Mouse (Mus musculus): ENCODE measurements around the gene Acot6. TPM values are rescaled to one million over a fixed set of nuclear protein-coding genes. Genes with fewer than 3 reads are reported as not detected.
"Not testable (repeated sequence)": the region's sequence is repeated elsewhere in the genome, so short reads cannot be mapped to it uniquely, and the experiment has no call there.

Acot6 gene
- 0.75 and 1.0 TPM in 2 replicates for polyA plus RNA-seq (2016; fragmentation: Nextera tagmentation; extraction: Ambion mirVana)

DNA sequence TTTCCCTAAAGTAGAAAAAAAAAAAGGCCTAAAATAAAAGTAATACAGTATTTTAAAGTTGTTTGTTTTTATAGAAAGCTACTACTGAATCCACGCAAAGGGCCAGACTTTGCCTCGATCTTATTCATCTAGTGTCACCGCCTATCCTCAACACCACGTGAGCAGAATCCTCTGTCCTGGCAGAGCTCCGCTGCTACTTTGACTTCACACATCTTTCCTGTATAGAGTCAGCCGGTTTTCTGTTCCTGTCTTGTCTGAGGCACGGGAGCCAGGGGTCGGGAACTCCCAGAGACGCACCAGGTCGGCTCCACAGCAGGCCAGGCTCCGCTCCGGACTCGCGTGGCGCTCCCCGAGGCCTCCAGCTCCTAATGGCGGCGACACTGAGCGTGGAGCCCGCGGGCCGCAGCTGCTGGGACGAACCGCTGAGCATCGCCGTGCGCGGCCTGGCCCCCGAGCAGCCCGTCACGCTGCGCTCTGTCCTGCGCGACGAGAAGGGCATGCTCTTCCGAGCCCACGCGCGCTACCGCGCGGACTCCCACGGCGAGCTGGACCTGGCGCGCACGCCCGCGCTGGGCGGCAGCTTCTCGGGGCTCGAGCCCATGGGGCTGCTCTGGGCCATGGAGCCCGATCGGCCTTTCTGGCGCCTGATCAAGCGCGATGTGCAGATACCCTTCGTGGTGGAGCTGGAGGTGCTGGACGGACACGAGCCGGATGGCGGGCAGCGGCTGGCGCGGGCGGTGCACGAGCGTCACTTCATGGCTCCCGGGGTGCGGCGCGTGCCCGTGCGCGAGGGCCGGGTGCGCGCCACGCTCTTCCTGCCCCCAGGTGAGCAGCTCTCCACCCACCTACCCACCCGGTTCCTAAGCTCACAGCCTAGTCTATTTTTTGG lies at the start of gene Acot6:
Gene Acot6, plus strand, starts transcription at position 51 of the 889 bp plus-strand sequence.
- ATAC-seq (ENCODE audit: low FRiP score, low read depth): peak; percentile 75; the same call in 1 of the 2 replicates
- WGBS: under 1% methylated on average over 79 of the region's 80 CpGs
- Histone ChIP-seq H3K4me3 (peak within 1 kb of the TSS; percentile 51), H3K9ac (peak within 1 kb of the TSS; percentile 58), H3K4me2 (replicated peaks) (peak within 1 kb of the TSS; percentile 75)
- not testable (repeated sequence) for H3K36me3 ChIP-seq; H3K27ac ChIP-seq; H3K27me3 ChIP-seq (replicated peaks); H3K9me3 ChIP-seq; H3K4me1 ChIP-seq

DNA sequence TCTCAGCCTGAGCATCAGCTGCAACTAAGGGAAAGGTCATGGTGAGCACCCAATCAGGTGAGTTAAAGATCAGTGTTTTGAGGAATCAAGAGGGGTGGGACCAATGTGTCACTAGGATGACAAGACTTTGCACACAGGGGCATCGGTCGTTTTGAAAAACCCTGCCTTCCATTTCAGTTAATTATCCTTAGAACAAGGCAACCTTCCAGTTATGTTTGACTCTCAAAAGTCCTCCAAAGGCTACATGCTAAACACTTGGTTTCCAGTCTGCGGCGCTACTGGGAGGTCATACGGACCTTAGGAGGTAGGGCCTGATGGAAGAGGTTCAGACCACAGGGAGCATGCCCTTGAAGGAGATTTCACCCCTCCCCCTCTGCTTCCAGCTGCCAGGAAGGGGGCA lies 49.7 kb upstream of the Acot6 start:
- not testable (repeated sequence) for H3K4me3 ChIP-seq; H3K9ac ChIP-seq; H3K27ac ChIP-seq; H3K36me3 ChIP-seq; H3K4me2 ChIP-seq (replicated peaks); ATAC-seq (ENCODE audit: low FRiP score, low read depth); H3K4me1 ChIP-seq
- Histone ChIP-seq H3K27me3 (replicated peaks) (peaks cover 24% of the 10 kb centered on the region), H3K9me3 (0 out of 2 replicates have a peak, but pooled peaks cover 10% of the 10 kb centered on the region)
- 86% methylated on average over 5 of the region's 5 CpGs for WGBS

DNA sequence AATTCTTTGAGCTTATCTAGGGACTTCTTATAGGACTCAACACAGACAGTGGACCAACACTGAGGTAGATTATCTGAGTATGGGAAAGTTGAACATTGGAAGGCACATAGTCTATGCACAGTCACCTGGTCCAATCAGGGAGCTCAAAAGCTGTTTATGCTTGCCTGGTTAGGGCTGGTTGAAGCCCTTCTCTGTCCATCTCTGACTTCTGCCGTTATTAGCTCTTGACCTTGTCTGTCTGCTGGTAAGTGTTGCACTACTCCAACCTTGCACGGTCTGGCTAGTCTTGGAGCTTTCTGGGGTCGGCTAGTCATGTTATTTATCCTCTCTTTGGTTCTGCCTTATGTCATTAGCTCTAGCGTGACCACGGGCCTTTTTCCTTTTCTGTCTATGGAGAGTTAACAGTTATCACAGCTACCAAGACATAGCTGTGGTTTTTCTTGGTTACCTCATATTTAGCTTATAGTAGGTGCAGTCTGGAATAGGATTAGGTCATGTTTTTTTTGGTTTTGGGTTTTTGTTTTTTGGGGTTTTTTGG lies 48.4 kb upstream of the Acot6 start, which contains the start of gene Acot3:
Gene Acot3, plus strand, starts transcription at position 208 of the 538 bp plus-strand sequence.
- Histone ChIP-seq H3K9ac (no peak within 1 kb of the TSS), H3K36me3 (no peaks in the 10 kb centered on the region), H3K27me3 (replicated peaks) (peaks cover 24% of the 10 kb centered on the region), H3K4me1 (no peaks in the 10 kb centered on the region), H3K4me2 (replicated peaks) (peak within 1 kb of the TSS; percentile 74; the same call in 1 of the 2 replicates), H3K27ac (no peak within 1 kb of the TSS), H3K9me3 (0 out of 2 replicates have a peak, but pooled peaks cover 10% of the 10 kb centered on the region), H3K4me3 (0 out of 2 replicates have a peak within 1 kb of the TSS, but pooled peaks have one; percentile 41)
- 84% methylated on average over 5 of the region's 5 CpGs for WGBS
- no peak for ATAC-seq (ENCODE audit: low FRiP score, low read depth)

DNA sequence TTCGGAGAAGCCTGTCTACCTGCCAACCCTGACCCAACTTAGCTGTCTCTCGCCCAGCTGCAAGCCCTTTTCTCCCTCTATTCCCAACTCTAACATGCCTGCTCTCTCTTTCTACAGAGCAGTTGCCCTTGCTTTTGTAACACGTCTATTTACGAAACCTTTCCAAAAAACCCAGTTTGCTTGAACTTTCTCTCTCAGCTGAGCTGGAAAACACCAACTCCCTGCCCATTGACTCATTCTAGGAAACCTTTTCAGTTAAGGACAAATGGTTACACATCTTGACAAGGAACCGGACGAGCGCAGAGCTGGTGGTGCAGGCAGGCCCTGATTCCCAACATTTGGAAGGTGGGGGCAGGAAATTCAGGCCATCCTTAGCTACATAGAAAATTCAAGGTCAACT lies 47.8 kb upstream of the Acot6 start:
- Histone ChIP-seq H3K9ac (no peak overlapping the region), H3K4me3 (no peak overlapping the region), H3K27me3 (replicated peaks) (peaks cover 24% of the 10 kb centered on the region), H3K27ac (no peak overlapping the region), H3K9me3 (0 out of 2 replicates have a peak, but pooled peaks cover 9% of the 10 kb centered on the region), H3K36me3 (no peaks in the 10 kb centered on the region), H3K4me1 (no peaks in the 10 kb centered on the region), H3K4me2 (replicated peaks) (0 out of 2 replicates have a peak overlapping the region, but pooled peaks have one; percentile 74)
- ATAC-seq (ENCODE audit: low FRiP score, low read depth): no peak
- 87% methylated on average over 7 of the region's 7 CpGs for WGBS

DNA sequence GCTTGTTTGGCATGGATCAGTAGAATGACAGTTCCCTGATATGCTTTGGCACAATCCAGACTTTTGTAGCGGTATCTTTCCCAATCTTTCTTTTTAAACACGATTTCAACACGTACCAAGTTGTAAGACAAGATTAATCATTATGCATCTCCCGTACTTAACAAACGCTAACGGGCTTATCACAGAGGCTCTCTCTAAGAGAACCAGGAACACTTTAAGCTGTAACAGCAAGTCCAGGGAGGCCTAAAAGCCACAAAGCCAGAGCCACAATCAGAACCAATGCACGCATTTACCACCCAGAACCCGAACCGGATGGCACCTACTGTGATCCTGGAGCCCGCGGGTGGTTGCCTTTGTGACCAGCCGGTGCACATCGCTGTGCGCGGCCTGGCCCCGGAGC lies 47.3 kb upstream of the Acot6 start:
- H3K4me1 ChIP-seq: no peaks in the 10 kb centered on the region
- no peaks in the 10 kb centered on the region for H3K36me3 ChIP-seq
- H3K4me3 ChIP-seq: peak overlapping the region; percentile 41
- H3K27me3 ChIP-seq (replicated peaks): peaks cover 24% of the 10 kb centered on the region
- H3K9ac ChIP-seq: peak overlapping the region; percentile 56; the same call in 1 of the 2 replicates
- H3K4me2 ChIP-seq (replicated peaks): peak overlapping the region; percentile 74
- no peak for ATAC-seq (ENCODE audit: low FRiP score, low read depth)
- 0 out of 2 replicates have a peak, but pooled peaks cover 4% of the 10 kb centered on the region for H3K9me3 ChIP-seq
- no peak overlapping the region for H3K27ac ChIP-seq
- WGBS: 14% methylated on average over 16 of the region's 16 CpGs

DNA sequence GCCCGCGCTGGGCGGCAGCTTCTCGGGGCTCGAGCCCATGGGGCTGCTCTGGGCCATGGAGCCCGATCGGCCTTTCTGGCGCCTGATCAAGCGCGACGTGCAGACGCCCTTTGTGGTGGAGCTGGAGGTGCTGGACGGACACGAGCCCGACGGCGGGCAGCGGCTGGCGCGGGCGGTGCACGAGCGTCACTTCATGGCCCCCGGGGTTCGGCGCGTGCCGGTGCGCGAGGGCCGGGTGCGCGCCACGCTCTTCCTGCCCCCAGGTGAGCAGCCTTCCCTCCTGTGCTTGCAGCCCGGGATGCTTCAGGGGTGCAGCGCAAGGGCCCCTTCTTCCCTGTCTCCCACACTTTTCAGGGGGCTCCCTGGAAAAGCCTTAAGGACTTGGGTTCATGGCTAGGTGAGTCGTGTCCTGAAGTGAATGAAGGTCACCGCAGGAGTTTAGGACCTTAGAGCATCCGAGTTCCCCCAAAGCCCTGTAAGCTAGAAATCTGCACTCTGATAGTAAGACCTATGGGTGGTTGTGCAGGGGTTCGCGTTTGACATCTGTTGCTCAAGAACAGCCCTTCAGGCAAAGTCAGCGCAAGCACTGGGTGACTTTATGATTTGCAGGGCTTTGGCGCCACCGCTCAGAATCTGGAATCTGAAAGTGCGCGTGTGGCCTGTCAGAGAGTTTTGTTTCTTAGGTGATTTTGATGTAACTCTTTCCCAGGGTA lies 46.6 kb upstream of the Acot6 start:
- 3% methylated on average over 41 of the region's 46 CpGs for WGBS
- H3K4me3 ChIP-seq: peak overlapping the region; percentile 41
- no peaks in the 10 kb centered on the region for H3K36me3 ChIP-seq
- ATAC-seq (ENCODE audit: low FRiP score, low read depth): no peak
- peak overlapping the region; percentile 74 for H3K4me2 ChIP-seq (replicated peaks)
- H3K4me1 ChIP-seq: no peaks in the 10 kb centered on the region
- no peak overlapping the region for H3K27ac ChIP-seq
- H3K27me3 ChIP-seq (replicated peaks): peaks cover 24% of the 10 kb centered on the region
- no peaks in the 10 kb centered on the region for H3K9me3 ChIP-seq
- H3K9ac ChIP-seq: peak overlapping the region; percentile 56; the same call in 1 of the 2 replicates

DNA sequence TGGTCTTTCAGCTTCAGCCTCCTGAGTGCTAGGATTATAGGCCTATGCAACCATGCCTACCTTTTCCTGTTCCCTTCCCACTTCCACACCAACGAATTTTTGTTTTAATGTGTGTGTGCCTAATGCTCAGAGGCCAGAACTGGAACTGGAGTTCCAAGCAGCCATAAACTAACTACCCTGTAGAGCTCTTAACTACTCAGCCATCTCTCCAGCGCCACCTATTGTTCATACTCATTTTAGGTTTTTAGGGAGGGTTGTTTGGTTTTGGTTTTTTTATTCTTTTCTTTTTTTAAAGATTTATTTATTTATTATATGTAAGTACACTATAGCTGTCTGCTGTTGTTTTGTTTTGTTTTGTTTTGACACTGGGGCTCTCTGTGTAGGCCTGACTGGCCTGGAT lies 39.5 kb upstream of the Acot6 start:
- Histone ChIP-seq H3K27ac (no peak overlapping the region), H3K9ac (no peak overlapping the region), H3K4me2 (replicated peaks) (no peak overlapping the region), H3K36me3 (no peaks in the 10 kb centered on the region), H3K4me1 (no peaks in the 10 kb centered on the region), H3K27me3 (replicated peaks) (0 out of 2 replicates have a peak, but pooled peaks cover 3% of the 10 kb centered on the region), H3K9me3 (no peaks in the 10 kb centered on the region), H3K4me3 (no peak overlapping the region)
- 40% methylated on average over 2 of the region's 2 CpGs for WGBS
- ATAC-seq (ENCODE audit: low FRiP score, low read depth): no peak

DNA sequence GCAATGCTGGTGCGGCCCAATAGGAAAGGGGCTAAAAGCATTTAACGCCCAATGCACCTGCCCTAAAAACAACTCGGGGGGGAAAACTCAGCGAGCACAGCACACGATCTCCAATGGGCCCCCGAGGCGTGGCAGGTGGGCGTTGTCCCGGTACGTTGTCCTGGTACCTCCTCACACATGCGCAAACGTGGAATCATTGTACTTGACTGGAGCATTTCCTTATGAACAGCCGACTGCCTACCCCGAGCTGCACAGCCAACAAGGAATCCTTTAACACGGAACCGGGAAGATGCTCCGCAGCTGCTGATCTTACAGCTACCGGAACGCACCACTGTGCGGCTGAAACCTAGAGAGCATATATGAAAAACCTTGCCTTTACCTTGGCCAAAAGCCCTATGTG lies 38.1 kb upstream of the Acot6 start:
- 91% methylated on average over 20 of the region's 20 CpGs for WGBS
- no peaks in the 10 kb centered on the region for H3K9me3 ChIP-seq
- 0 out of 2 replicates have a peak, but pooled peaks cover 3% of the 10 kb centered on the region for H3K27me3 ChIP-seq (replicated peaks)
- ATAC-seq (ENCODE audit: low FRiP score, low read depth): no peak
- H3K4me2 ChIP-seq (replicated peaks): no peak overlapping the region
- no peaks in the 10 kb centered on the region for H3K36me3 ChIP-seq
- no peak overlapping the region for H3K9ac ChIP-seq
- H3K4me3 ChIP-seq: no peak overlapping the region
- no peak overlapping the region for H3K27ac ChIP-seq
- H3K4me1 ChIP-seq: no peaks in the 10 kb centered on the region

DNA sequence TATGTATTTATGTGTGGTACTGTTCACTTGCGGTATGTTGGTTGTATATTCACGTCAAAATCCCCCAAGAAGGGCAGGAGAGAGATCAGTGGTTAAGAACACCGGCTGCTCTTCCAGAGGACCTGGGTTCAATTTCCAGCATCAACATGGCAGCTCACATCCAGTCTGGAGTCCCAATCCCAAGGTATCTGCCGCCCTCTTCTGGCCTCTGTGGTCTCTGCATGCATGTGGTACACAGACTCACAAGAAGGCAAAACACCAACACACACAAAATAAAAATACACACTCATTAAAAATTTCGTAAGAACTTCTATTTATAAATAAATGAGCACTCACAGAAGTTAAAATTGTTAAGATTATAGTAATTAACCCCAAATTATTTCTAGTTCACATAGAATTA lies 37.2 kb upstream of the Acot6 start:
- H3K4me2 ChIP-seq (replicated peaks): no peak overlapping the region
- WGBS: 73% methylated on average over 5 of the region's 5 CpGs

DNA sequence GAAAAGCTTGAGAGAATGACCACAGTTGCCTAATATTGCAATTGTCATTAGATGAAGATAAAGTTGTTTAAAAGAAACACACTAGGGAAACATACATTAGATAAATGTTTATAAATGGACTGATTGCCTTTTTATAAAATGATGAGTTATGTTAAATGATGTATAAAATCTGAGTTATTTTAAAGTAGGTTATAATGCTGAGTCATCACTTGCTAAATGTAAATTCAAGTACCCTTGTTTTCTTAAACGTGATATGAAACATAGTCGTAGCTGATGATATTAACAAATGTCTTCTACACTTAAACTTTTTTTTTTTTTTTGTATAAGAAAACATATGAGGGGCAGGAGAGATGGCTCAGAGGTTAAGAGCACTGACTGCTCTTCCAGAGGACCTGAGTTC lies 36.6 kb upstream of the Acot6 start:
- Histone ChIP-seq H3K4me1 (no peaks in the 10 kb centered on the region), H3K4me3 (no peak overlapping the region), H3K9me3 (no peaks in the 10 kb centered on the region), H3K27ac (no peak overlapping the region), H3K36me3 (no peaks in the 10 kb centered on the region), H3K4me2 (replicated peaks) (no peak overlapping the region), H3K27me3 (replicated peaks) (peaks cover 13% of the 10 kb centered on the region), H3K9ac (no peak overlapping the region)
- ATAC-seq (ENCODE audit: low FRiP score, low read depth): no peak
- 86% methylated on average over 2 of the region's 2 CpGs for WGBS

More for the DNA sequence above, 37.2 kb upstream of the Acot6 start:
- Histone ChIP-seq H3K27ac (no peak overlapping the region), H3K9me3 (no peaks in the 10 kb centered on the region), H3K4me3 (no peak overlapping the region), H3K4me1 (no peaks in the 10 kb centered on the region), H3K36me3 (no peaks in the 10 kb centered on the region), H3K27me3 (replicated peaks) (peaks cover 7% of the 10 kb centered on the region), H3K9ac (no peak overlapping the region)
- no peak for ATAC-seq (ENCODE audit: low FRiP score, low read depth)

DNA sequence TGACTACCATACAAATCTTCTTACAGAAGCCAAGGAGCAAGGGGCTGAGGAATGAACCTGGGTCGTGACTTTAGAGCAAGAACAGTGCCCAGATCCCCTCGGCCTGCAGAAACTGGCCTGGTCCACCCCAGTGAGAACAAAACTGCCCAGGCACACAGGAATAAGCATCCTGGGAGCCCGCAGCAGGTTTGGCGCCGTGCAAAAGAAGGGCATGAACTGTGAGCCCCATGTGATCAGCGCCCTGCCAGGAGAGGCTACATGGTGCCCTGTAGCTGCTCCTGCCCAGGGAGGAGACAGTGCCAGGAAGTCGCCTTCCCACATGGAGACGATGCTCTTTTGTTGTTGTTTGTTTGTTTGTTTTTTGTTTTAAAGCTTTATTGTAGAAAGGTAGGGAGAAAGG lies 35.8 kb upstream of the Acot6 start:
- no peaks in the 10 kb centered on the region for H3K36me3 ChIP-seq
- no peak overlapping the region for H3K4me2 ChIP-seq (replicated peaks)
- H3K4me1 ChIP-seq: no peaks in the 10 kb centered on the region
- H3K27me3 ChIP-seq (replicated peaks): peaks cover 21% of the 10 kb centered on the region
- no peak overlapping the region for H3K4me3 ChIP-seq
- WGBS: 79% methylated on average over 8 of the region's 8 CpGs
- no peaks in the 10 kb centered on the region for H3K9me3 ChIP-seq
- H3K9ac ChIP-seq: no peak overlapping the region
- no peak for ATAC-seq (ENCODE audit: low FRiP score, low read depth)
- no peak overlapping the region for H3K27ac ChIP-seq

DNA sequence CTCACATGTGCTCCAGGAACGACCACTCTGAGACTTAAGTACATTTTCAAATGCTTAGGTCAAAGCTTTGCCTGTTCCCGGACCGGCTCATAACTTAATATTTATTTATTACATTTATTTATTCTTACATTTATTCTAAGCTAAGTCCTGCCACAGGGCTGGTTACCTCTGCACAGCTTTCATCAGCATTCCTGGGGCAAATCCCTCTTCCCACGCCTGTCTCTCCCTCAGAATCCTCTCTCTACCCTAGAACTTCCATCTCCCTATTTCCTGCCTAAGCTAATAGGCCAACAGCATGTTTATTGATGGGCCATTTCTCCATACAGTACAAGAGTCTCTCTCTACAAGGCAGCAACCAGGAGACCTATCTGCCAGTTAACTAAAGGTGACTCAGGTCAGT lies 32.7 kb upstream of the Acot6 start:
- Histone ChIP-seq H3K36me3 (no peaks in the 10 kb centered on the region), H3K4me2 (replicated peaks) (no peak overlapping the region), H3K9me3 (no peaks in the 10 kb centered on the region), H3K4me1 (no peaks in the 10 kb centered on the region), H3K4me3 (no peak overlapping the region), H3K9ac (no peak overlapping the region), H3K27me3 (replicated peaks) (peaks cover 28% of the 10 kb centered on the region), H3K27ac (no peak overlapping the region)
- ATAC-seq (ENCODE audit: low FRiP score, low read depth): no peak
- WGBS: 83% methylated on average over 4 of the region's 4 CpGs
